Mouse (Mus musculus): ENCODE measurements around the gene Zbtb11. TPM values are rescaled to one million over a fixed set of nuclear protein-coding genes. Genes with fewer than 3 reads are reported as not detected.
A peak's percentile ranks its signal among the peaks of the same experiment; 100 is the strongest.
"Not testable (repeated sequence)": the region's sequence is repeated elsewhere in the genome, so short reads cannot be mapped to it uniquely, and the experiment has no call there.

Gene Zbtb11
- total RNA-seq (2015; ENCODE audit: low replicate concordance) (25.6 and 26.7 TPM in 2 replicates), total RNA-seq (2017; ENCODE audit: low replicate concordance) (37.4 and 39.4 TPM in 2 replicates)

DNA sequence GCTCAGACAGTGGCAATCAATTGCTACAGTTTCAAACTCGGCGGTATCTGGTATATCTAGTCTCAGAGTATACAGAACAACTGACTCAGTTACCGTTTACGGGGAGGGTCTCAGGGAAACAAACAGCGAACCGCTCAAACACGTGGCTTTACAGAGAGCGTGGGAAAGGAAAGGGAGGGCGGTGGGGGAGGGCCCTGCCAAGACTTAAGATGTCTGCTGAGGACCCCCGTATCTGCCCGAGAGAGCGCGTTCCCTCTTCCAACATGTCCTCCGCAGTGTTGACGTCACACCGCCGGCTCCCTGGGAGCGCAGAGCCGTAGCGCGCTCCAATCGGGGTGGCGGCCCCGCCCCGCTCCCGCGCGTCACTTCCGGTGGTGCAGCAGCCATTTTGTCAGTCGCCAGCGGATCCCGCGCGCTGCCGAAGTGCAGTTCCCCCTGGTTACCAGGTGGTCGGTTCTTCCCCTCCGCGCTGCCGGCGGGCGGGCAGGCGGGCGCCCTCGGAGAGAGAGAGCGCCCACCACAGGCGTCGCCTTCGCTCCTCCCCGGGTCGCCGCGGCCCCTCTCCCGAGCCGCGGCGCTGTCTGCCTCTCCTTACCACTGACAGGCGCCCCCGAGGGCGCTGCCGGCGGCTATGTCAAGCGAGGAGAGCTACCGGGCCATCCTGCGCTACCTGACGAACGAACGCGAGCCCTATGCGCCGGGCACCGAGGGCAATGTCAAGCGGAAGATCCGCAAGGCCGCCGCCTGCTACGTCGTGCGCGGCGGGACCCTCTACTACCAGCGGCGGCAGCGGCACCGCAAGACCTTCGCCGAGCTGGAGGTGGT, at the start of gene Zbtb11:
TSS of gene Zbtb11 (plus strand) at position 453 of the 825 bp plus-strand sequence.
- peak; percentile 95 for ATAC-seq (replicated peaks; ENCODE audit: low FRiP score, poor library complexity, severe bottlenecking)

DNA sequence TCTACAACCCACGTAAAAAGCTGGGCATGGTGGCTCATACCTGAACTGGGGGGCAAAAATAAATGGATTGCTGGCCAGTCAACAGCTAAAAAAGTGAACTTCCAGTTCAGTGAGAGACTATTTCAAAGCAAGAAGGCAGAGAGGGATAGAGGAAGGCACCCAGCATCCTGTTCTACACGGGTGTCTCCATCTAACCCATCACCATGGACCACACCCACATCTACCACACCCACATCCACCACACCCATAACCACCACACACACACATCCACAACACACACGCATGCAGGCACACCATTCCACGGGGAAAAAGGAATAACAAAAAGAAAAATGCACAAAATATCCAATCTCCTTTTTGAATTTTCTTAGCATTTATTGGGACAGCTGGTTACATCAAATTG, 49.7 kb upstream of the Zbtb11 start:
- peak; percentile 86 for ATAC-seq (replicated peaks; ENCODE audit: low FRiP score, poor library complexity, severe bottlenecking)

DNA sequence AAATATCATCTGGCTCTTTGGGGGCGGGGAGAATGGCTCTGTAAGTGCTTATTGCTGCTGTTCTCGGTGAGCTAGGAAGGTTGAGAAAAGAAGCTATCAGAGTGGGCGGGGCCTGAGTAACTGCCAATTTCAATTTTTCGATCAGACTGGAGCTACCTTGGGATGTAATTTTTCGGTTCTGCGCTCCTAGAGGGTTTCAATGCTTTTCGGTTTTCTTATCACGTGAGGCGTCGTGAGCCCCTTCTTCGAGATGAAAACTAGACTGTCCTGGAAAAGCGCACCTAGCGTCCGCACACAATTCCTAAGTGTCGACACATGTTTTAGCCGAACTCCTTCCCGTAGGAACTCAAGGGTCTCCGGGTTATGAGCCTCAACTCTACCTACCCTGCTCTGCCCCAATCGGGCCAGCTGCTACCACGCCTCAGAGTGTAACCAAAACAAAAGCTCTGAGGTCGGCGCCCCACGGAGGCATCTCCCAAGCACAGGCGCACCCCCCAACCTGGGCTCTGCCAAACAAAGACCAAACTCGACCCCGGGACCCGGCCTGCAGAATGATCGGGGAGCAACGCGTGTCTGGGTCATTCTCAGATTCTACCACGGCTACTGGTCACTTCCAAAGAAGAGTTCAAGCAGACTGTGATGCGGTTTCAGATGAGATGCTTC, 39.9 kb upstream of the Zbtb11 start:
- peak; percentile 70 for ATAC-seq (replicated peaks; ENCODE audit: low FRiP score, poor library complexity, severe bottlenecking)

DNA sequence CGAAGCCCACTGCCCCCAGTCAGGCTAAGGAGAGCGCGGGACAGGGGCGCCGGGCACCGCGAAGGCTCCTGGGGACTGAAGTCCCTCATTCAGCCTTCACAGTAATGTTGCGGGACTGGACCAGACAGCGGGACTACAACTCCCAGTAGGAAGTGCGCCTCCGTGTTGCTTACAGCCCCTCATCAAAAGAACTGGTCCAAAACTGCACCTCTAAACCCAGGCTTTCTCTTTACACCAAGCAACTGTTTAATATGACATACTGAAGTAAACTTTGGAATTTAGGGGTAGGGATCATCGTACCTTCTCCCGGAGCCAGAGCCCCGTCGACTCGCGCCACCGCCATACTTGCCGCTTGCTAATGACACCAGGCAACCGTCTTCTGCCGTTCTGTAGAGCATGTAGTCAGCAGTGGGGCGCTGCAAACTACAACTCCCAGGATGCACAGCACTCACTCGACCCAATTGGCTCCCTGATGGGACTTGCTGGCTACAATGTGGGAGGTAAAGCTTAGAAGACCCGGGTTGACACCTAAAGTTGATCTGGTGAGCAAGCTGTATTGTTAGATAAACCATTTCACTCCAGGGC, 39.1 kb upstream of the Zbtb11 start, which contains the start of gene Cep97:
TSS of gene Cep97 (minus strand) at position 403 of the 585 bp plus-strand sequence.
- peak; percentile 96 for ATAC-seq (replicated peaks; ENCODE audit: low FRiP score, poor library complexity, severe bottlenecking)

DNA sequence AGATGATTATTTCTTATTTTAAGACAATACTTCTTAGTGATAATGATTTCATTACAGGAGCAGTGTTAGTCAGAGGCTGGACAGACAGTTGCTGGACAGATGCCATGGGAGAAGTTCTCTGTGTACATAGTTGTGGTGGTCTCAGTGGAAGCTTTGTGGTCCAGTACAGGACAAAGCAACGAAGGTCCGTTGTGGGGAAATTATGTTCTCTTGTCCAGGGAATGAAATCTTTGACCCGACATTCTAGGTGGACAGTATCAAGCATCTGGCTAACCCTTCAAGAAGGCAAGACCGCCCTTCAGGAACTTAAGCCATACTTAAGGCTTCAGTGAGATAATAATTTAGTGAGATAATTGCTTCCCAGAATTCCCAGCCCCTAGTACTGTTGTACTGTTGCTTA, 34.9 kb upstream of the Zbtb11 start:
- no peak for ATAC-seq (replicated peaks; ENCODE audit: low FRiP score, poor library complexity, severe bottlenecking)

DNA sequence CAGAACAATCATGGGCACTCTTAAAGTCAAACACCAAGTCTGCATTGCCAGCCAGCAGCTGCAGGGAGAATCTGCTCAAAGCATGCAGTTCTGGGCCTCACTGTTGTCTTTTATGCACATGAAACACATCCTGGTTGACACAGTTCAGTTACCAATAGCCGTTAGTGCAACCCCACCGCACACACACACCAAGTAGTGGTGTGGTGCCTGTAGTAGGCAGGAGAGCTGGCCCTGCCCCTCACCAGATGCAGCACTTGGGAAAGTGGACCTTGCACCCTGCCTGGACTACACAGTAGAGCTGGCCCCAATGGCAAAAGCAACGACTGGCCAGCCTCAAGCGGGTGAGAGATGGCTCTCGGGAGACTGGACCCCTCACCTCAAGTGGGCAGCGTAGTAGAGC, 34.0 kb upstream of the Zbtb11 start:
- ATAC-seq (replicated peaks; ENCODE audit: low FRiP score, poor library complexity, severe bottlenecking) = no peak

DNA sequence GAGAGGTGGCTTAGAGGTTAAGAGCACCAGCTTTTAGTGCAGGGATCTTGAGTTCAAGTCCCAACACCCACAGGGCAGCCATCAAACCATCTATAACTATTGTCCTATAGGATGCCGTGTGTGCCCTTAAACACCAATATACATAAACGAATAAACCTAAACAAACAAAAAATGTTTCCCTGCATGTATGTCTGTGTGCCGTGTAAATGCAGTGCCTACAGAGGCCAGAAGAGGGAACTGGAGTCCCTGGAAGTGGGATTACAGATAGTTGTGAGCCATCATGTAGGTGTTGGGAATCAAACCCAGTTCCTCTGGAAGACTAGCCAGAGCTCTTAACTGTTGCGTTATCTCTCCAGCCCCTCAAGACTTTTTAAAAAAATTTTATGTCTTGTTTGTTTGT, 32.9 kb upstream of the Zbtb11 start:
- ATAC-seq (replicated peaks; ENCODE audit: low FRiP score, poor library complexity, severe bottlenecking) = no peak

DNA sequence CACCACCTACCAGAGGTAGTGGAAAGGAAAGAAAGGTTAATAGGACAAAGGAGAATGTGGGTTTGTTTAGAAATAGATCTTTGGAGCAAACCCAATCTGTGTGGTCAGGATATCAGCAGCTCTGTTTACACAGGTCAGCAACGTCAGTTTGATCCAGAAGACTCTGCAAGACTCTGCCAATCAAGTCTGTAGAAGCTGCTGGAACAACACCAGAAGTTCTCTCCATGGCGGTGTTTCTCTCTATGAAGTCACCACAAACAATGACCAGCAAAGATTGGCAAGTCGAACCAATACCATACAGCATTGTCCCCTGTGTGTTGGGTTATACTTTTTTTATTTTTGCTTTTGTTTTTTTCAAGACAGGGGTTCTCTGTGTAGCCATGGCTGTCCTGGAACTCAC, 26.4 kb upstream of the Zbtb11 start:
- no peak for ATAC-seq (replicated peaks; ENCODE audit: low FRiP score, poor library complexity, severe bottlenecking)

DNA sequence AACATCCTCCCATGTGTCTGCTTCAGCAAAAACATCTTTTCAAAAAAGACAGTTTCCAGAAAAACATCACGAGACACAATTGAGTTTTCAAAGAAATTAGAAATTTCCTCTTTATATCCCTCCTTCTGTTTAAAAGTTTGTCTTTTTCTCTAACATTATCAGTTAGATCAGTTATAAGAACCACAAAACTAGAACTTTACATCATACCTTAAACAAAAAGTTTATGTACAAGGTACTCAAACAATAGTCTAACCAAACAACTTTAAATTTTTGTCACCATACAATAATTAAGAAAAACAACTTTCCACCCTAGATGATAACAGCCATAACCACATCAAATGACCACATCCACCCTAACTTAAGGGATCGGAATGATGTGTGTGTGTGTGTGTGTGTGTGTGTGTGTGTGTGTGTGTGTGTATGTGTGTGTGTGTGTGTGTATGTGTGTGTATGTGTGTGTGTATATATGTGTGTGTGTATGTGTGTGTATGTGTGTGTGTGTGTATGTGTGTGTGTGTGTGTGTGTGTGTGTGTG, 25.7 kb upstream of the Zbtb11 start:
- not testable (repeated sequence) for ATAC-seq (replicated peaks; ENCODE audit: low FRiP score, poor library complexity, severe bottlenecking)

DNA sequence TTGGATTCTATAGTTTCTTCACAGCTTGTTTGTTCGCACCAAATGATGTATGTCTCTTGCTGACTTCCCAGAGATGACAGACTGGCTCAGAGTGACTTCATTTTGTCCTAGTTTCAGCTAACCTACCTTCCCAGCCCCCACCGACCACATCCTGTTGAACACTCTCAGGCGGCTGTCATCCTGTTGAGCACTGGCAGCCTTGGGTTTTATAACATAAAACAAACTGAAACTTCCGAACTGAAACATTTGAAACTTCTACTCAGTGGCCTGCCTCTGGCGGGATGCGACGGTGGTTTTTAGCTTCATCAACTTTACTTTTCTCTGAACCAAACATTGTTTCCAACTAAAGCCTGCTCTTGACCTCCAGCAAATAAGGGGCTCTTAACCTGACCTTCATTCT, 24.7 kb upstream of the Zbtb11 start:
- no peak for ATAC-seq (replicated peaks; ENCODE audit: low FRiP score, poor library complexity, severe bottlenecking)

DNA sequence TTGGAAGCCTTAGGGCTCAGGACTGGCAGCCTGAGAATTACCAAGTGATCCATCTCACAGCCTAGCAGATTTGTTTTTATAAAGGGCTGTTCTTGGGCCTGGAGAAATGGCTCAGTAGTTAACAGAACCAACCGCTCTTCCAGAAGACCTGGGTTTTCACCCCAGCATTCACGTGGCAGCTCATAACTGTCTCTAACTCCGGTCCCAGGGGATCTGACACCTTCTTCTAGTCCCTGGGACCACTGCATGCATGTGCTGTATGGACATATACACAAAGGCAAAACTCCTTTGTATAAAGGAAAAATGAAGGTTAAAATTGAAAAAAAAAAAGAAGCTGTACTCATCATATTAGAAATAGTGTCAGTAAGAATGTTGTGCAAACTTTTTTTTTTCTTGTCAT, 23.2 kb upstream of the Zbtb11 start:
- ATAC-seq (replicated peaks; ENCODE audit: low FRiP score, poor library complexity, severe bottlenecking) = no peak

DNA sequence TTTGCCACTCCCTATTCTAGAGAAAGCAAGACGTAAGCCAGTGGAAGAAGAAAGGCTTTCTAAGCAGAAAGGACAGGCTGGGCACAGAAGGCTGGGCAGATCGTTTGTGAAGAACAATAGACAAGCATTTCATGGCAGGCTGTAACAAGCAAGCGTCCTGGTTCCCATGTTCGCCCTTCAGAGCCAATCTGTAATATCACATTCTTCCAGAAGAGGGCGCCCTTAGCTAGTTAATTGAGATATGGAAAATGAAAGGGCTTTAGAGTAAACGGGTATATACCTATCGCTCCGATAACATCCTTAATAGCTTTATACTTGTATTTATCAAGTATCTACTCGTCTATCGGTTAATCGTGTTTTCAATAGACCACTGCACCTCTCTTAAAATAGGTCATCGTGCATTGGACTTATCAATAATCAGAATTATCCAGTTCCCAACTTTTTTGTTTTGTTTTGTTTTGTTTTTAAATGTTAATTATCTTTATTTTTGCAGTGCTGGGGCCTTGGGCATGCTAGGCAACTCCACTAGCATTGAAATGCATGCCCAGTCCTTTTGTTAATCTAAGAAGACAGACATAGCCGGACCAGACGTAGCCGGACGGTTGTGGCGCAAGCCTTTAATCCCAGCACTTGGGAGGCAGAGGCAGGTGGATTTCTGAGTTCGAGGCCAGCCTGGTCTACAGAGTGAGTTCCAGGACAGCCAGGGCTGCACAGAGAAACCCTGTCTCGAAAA, 22.6 kb upstream of the Zbtb11 start:
- peak; percentile 93 for ATAC-seq (replicated peaks; ENCODE audit: low FRiP score, poor library complexity, severe bottlenecking)

DNA sequence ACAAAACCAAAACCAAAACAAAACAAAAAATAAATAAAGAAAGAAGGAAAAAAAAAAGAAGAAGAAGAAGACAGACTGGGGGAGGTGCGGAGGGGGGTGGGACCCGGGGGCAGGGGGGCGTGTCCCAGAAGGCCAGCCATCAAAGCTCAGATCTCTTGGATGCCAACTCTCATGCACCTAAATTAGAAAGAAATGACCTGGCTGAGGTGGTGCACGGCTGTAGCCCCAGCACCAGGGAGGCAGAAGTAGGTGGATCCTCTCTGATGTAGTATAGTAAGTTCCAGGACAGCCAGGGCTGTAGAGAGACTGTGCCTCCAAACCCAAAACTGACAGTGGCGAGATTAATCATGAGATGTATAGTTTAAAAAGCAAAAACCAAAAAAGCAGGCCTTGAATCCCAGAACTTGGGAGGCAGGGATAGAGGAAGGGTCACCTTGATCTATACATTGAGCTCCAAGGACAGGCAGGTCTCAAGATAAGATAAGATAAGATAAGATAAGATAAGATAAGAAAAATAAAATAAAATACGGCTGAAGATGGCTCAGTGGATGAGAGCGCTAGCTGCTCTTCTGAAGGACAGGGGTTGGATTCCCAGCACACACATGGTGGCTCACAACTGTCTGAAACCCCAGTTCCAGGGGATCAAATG, 21.9 kb upstream of the Zbtb11 start:
- ATAC-seq (replicated peaks; ENCODE audit: low FRiP score, poor library complexity, severe bottlenecking) = peak; percentile 32; the same call in 1 of the 2 replicates

DNA sequence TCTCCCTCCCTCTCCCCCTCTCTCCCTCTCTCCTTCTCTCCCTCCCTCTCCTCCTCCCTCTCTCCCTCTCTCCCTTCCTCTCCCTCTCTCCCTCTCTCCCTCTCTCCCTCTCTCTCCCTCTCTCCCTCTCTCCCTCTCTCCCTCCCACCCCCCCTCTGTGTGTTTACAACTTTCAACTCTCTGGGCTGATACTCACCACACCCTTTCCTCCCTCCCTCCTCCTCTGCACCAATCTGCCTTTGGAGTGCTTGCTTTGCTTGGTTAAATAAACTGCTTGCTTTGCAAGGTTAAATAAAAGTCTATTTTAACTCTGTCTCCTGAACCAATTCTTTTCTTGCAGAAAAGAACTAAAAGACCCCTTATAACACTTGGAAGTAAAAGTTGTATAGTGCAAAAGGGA, 20.9 kb upstream of the Zbtb11 start:
- ATAC-seq (replicated peaks; ENCODE audit: low FRiP score, poor library complexity, severe bottlenecking) = no peak

DNA sequence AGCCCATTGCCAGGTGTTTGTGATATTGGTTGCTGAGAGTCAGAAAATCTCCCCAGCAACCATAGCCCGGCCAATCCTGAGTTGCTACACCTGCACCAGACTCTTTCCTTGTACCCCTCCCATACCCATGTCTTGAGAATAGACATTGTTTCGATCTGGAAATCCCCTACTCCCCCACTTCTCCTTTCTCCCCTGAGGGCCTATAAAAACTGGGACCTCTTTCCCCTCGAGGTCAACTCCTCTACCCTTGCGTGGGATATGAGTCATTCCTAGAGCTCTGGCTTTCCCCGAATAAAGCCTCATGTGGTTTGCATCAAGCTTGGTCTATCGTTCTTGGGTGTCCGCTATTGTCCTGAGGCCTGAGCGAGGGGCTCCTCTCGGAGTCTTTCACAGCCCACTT, 19.5 kb upstream of the Zbtb11 start:
- not testable (repeated sequence) for ATAC-seq (replicated peaks; ENCODE audit: low FRiP score, poor library complexity, severe bottlenecking)

DNA sequence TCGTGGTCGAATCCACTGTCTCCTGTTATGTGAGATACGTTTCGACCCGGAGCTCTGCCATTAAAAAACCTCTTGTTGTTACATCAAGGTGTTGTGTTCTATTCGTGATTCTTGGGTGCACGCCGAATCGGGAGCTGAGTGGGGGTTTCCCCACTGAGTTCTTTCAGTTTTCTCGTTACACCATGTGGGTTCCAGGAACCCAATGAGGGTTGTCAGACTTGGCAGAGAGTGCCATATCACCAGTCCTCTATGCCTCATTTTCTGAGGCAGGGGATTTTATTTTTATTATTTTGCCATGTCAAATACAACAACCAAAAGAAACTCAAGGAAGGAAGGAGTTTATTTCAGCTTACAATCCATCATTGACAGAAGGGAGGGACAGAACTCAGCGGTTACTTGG, 10.6 kb upstream of the Zbtb11 start:
- not testable (repeated sequence) for ATAC-seq (replicated peaks; ENCODE audit: low FRiP score, poor library complexity, severe bottlenecking)

DNA sequence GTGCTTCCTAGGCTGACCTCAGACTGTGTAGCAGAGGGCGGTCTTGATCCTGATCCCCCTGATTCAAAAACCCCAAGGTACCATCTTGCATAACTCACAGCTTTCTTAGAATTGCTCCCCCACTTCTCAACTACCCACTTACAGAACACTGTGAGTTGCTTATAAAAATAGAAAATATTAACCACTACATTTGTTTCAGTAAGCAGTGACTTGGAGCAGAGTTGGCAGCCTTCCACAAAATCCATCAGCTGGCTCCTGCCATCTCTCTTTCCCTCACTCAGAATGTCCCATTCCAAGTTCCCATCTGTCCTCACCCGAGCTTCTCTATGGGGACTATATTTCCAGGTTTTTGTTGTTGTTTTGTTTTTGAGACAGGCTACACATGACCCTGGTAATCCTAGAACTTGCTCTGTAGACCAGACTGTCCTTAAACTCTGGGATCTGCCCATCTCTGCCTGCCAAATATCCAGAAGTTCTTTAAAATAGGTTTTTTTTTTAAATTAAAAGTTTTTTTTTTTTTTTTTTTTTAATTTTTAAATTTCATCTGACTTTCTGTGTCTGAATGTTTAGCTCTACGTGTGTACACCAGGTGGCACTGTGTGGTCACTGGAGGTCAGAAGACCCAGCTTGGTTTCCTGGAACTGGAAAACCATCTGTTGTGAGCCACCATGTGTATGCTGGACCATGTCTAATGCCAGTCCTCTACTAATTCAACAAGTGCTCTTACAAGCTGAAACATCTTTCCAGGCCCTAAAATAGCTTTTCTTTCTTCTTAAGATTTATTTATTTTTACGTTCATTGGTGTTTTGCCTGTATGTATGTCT, 9.3 kb upstream of the Zbtb11 start:
- no peak for ATAC-seq (replicated peaks; ENCODE audit: low FRiP score, poor library complexity, severe bottlenecking)

DNA sequence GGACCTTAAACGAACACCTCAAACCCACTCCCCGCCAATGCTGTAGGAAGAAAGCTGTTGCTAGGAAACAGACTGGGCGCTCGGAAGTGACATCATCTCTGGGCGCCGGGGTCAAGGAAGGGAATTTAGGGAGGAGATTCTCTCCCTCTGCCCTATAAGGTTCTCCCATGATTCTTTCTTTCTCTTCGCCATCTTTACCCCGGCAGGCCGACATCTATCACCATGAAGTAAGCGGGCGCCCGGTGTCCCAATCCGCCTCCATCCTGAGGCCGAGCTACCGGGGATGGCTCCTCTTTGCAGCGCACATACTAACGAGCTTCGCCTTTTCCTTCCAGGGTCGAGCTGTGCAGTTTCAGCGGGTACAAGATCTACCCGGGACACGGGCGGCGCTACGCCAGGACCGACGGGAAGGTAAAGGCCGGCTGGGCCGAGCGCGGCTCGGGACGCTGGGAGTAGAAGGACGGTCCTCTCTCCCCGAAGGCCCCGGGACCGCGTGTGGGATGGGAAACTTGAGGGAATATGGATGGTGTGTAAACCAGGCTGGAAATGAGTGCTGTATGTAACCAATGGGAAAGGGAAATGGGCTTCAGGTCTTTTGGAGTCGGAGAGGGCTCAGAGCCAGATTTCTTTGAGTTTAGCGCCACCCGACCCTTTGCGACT, 7.3 kb upstream of the Zbtb11 start, which contains the start of gene Rpl24:
TSS of gene Rpl24 (plus strand) at position 64 of the 660 bp plus-strand sequence.
- peak; percentile 93 for ATAC-seq (replicated peaks; ENCODE audit: low FRiP score, poor library complexity, severe bottlenecking)

All from erythroid progenitor cell, adult 5-6 weeks (primary cell).